Mouse (Mus musculus) MEL (cell line): ENCODE results near the gene Ston1. TPM values are rescaled to one million over a fixed set of nuclear protein-coding genes. Genes with fewer than 3 reads are reported as not detected.

Experiments used
- DNase-seq: peaks from one replicate; pipeline ENCODE4 v3.0.0; 2011; ENCODE audit warnings: low read depth, low spot score
- H3K27ac ChIP-seq: 2 replicates; pipeline ENCODE4 v1.5.1; 2012; ENCODE audit warnings: low read depth, mild to moderate bottlenecking, control low read depth, low read length, moderate library complexity; ENCODE audit not compliant: control insufficient read depth
- H3K27me3 ChIP-seq, 2 experiments: fragments of 150-350 bp in 1 of 2; sonication (generic) in 1 of 2; 2 replicates each; pipeline ENCODE4 v1.6.1; 2012; ENCODE audit warnings: low read length in 2 of 2, mild to moderate bottlenecking in 2 of 2, improper control_type of control experiment in 1 of 2, moderate library complexity in 1 of 2; ENCODE audit not compliant: insufficient read depth in 2 of 2, control insufficient read depth in 1 of 2
- H3K36me3 ChIP-seq, 2 experiments: 2 replicates each; pipeline ENCODE4 v1.6.1; 2012 to 2014; ENCODE audit warnings: low read length in 2 of 2, improper control_type of control experiment in 1 of 2, inconsistent platforms in 1 of 2, mild to moderate bottlenecking in 1 of 2; ENCODE audit not compliant: insufficient read depth in 2 of 2, control insufficient read depth in 1 of 2
- H3K4me1 ChIP-seq, 2 experiments: fragments of 150-350 bp in 1 of 2; sonication (generic) in 1 of 2; 2 replicates each; pipeline ENCODE4 v1.6.1; 2012; ENCODE audit warnings: low read length in 2 of 2, improper control_type of control experiment in 1 of 2, mild to moderate bottlenecking in 1 of 2; ENCODE audit not compliant: insufficient read depth in 2 of 2, control insufficient read depth in 1 of 2
- H3K4me3 ChIP-seq, 2 experiments: fragments of 150-350 bp in 1 of 2; sonication (generic) in 1 of 2; 2 replicates each; pipeline ENCODE4 v1.5.1; 2012; ENCODE audit warnings: low read depth in 2 of 2, low read length in 2 of 2, mild to moderate bottlenecking in 2 of 2, moderate library complexity in 2 of 2, control low read depth in 1 of 2, improper control_type of control experiment in 1 of 2; ENCODE audit not compliant: control insufficient read depth in 1 of 2, insufficient read depth in 1 of 2
- H3K79me2 ChIP-seq: 2 replicates; pipeline ENCODE4 v1.6.1; 2012; ENCODE audit warnings: mild to moderate bottlenecking, low read length, moderate library complexity; ENCODE audit not compliant: control insufficient read depth, poor library complexity, insufficient read depth
- H3K9ac ChIP-seq: 2 replicates; pipeline ENCODE4 v1.6.1; 2012; ENCODE audit warnings: low read depth, mild to moderate bottlenecking, control low read depth, low read length, moderate library complexity; ENCODE audit not compliant: control insufficient read depth, poor library complexity, severe bottlenecking
- H3K9me3 ChIP-seq: fragments of 150-350 bp; sonication (generic); replicated peaks from 2 replicates; pipeline ENCODE4 v1.6.1; 2012; ENCODE audit warnings: mild to moderate bottlenecking, low read length, improper control_type of control experiment, moderate library complexity; ENCODE audit not compliant: insufficient read depth
- BHLHE40 ChIP-seq: IDR thresholded peaks from 2 replicates; pipeline ENCODE4 v1.6.1; 2012; ENCODE audit warnings: low read depth, mild to moderate bottlenecking, inconsistent platforms, low read length, improper control_type of control experiment, borderline replicate concordance
- CHD1 ChIP-seq: IDR thresholded peaks from 2 replicates; pipeline ENCODE4 v1.6.1; 2012; ENCODE audit warnings: low read depth, mild to moderate bottlenecking, inconsistent platforms, low read length, improper control_type of control experiment
- E2F4 ChIP-seq: IDR thresholded peaks from 2 replicates; pipeline ENCODE4 v1.6.1; 2011; ENCODE audit warnings: low read depth, low read length, improper control_type of control experiment, borderline replicate concordance
- ELF1 ChIP-seq: IDR thresholded peaks from 2 replicates; pipeline ENCODE4 v1.6.1; 2014; ENCODE audit warnings: low read depth, mild to moderate bottlenecking, inconsistent platforms, low read length, improper control_type of control experiment, moderate library complexity
- GABPA ChIP-seq: IDR thresholded peaks from 2 replicates; pipeline ENCODE4 v1.6.1; 2012; ENCODE audit warnings: low read depth, mild to moderate bottlenecking, inconsistent platforms, low read length, improper control_type of control experiment, moderate library complexity
- HCFC1 ChIP-seq: IDR thresholded peaks from 2 replicates; pipeline ENCODE4 v1.6.1; 2012; ENCODE audit warnings: low read depth, mild to moderate bottlenecking, inconsistent platforms, low read length, improper control_type of control experiment, moderate library complexity
- KAT2A ChIP-seq: conservative IDR thresholded peaks from 2 replicates; pipeline ENCODE4 v1.6.1; 2012; ENCODE audit warnings: low read depth, low read length, improper control_type of control experiment, inconsistent platforms
- MAZ ChIP-seq: IDR thresholded peaks from 2 replicates; pipeline ENCODE4 v1.6.1; 2012; ENCODE audit warnings: low read depth, mild to moderate bottlenecking, inconsistent platforms, low read length, improper control_type of control experiment
- MYB ChIP-seq: IDR thresholded peaks from 2 replicates; pipeline ENCODE4 v1.6.1; 2011; ENCODE audit warnings: mild to moderate bottlenecking, low read depth, low read length, improper control_type of control experiment
- POLR2A ChIP-seq, 2 experiments: IDR thresholded peaks; 2 replicates each; pipeline ENCODE4 v1.6.1; 2011 to 2012; ENCODE audit warnings: low read length in 2 of 2, mild to moderate bottlenecking in 2 of 2, control low read depth in 1 of 2, improper control_type of control experiment in 1 of 2, low read depth in 1 of 2, moderate library complexity in 1 of 2; ENCODE audit not compliant: control insufficient read depth in 1 of 2, insufficient read depth in 1 of 2, poor library complexity in 1 of 2
- POLR2AphosphoS5 ChIP-seq: IDR thresholded peaks from 2 replicates; pipeline ENCODE4 v1.6.1; 2012; ENCODE audit warnings: low read depth, borderline replicate concordance, mild to moderate bottlenecking, inconsistent platforms, low read length, moderate library complexity, mixed read lengths
- RAD21 ChIP-seq: IDR thresholded peaks from 2 replicates; pipeline ENCODE4 v1.6.1; 2011; ENCODE audit warnings: mild to moderate bottlenecking, low read depth, low read length, improper control_type of control experiment
- RCOR1 ChIP-seq: IDR thresholded peaks from 2 replicates; pipeline ENCODE4 v1.6.1; 2012; ENCODE audit warnings: low read depth, mild to moderate bottlenecking, inconsistent platforms, low read length, improper control_type of control experiment
- TCF12 ChIP-seq: IDR thresholded peaks from 2 replicates; pipeline ENCODE4 v1.6.1; 2014; ENCODE audit warnings: low read depth, mild to moderate bottlenecking, inconsistent platforms, low read length, improper control_type of control experiment, moderate library complexity
- UBTF ChIP-seq: IDR thresholded peaks from 2 replicates; pipeline ENCODE4 v1.6.1; 2012; ENCODE audit warnings: low read depth, mild to moderate bottlenecking, inconsistent platforms, low read length, improper control_type of control experiment, moderate library complexity, borderline replicate concordance; ENCODE audit not compliant: insufficient read depth
- ZMIZ1 ChIP-seq: IDR thresholded peaks from 2 replicates; pipeline ENCODE4 v1.6.1; 2012; ENCODE audit warnings: low read depth, mild to moderate bottlenecking, inconsistent platforms, low read length, improper control_type of control experiment, moderate library complexity
- ZNF384 ChIP-seq: IDR thresholded peaks from 2 replicates; pipeline ENCODE4 v1.6.1; 2012; ENCODE audit warnings: low read depth, mild to moderate bottlenecking, inconsistent platforms, low read length, improper control_type of control experiment
- polyA plus RNA-seq, 2 experiments: library from polyadenylated mRNA; stranded (reverse) in 1 of 2; unstranded in 1 of 2; fragments of >175 nt in 1 of 2; fragments of >200 nt in 1 of 2; gene quantifications; 2 replicates each; pipeline versions ENCODE4 v1.2.1 to v1.2.4; 2012; ENCODE audit warnings: low replicate concordance in 2 of 2, low read depth in 1 of 2; ENCODE audit not compliant: insufficient read length in 2 of 2, insufficient read depth in 1 of 2, missing spikeins in 1 of 2
- total RNA-seq: library from RNA; depleted of rRNA; stranded (reverse); fragments of 300-350 nt; gene quantifications from 2 replicates; pipeline ENCODE4 v1.2.3, GENCODE M21; 2012

Gene Ston1
- total and polyA plus RNA-seq, 3 experiments: 0.39 to 4.9 TPM; not detected in 1

GRCm38 (mm10) chr17:88628676-88629380 lies 31.3 kb downstream of the Ston1 start:
- no peak for TF ChIP-seq TCF12
- TF ChIP-seq E2F4: no peak
- no peak for TF ChIP-seq MYB
- no peak for TF ChIP-seq UBTF
- no peak for TF ChIP-seq RAD21
- TF ChIP-seq ZMIZ1: no peak
- no peak for TF ChIP-seq HCFC1
- no peak for TF ChIP-seq POLR2A (IDR thresholded peaks at IDR 0.05; ENCODE audit: control insufficient read depth in 1 of 2, insufficient read depth in 1 of 2, low read depth in 1 of 2, low read length in 2 of 2, poor library complexity in 1 of 2)
- TF ChIP-seq KAT2A: no peak
- H3K9ac ChIP-seq: no peak overlapping the region
- DNase-seq: no peak
- H3K36me3 ChIP-seq: no peaks in the 10 kb centered on the region
- H3K4me3 ChIP-seq: no peak overlapping the region
- H3K4me1 ChIP-seq: no peaks in the 10 kb centered on the region
- H3K79me2 ChIP-seq: no peaks in the 10 kb centered on the region
- no peaks in the 10 kb centered on the region for H3K27me3 ChIP-seq
- no peak overlapping the region for H3K27ac ChIP-seq
- no peaks in the 10 kb centered on the region for H3K9me3 ChIP-seq

- Histone ChIP-seq H3K27me3 (no peaks in the 10 kb centered on the region), H3K27ac (no peak overlapping the region), H3K9me3 (no peaks in the 10 kb centered on the region), H3K9ac (no peak overlapping the region), H3K4me1 (no peaks in the 10 kb centered on the region), H3K79me2 (no peaks in the 10 kb centered on the region), H3K36me3 (no peaks in the 10 kb centered on the region), H3K4me3 (no peak overlapping the region)
- DNase-seq: no peak
- TF ChIP-seq POLR2AphosphoS5 (no peak), BHLHE40 (no peak), RCOR1 (no peak)
These were observed 31.9 kb downstream of the Ston1 start for GRCm38 (mm10) chr17:88629381-88629759.

GRCm38 (mm10) chr17:88629931-88630553 lies 32.6 kb downstream of the Ston1 start:
- Histone ChIP-seq H3K4me3 (no peak overlapping the region), H3K9ac (no peak overlapping the region), H3K79me2 (no peaks in the 10 kb centered on the region), H3K36me3 (no peaks in the 10 kb centered on the region), H3K27me3 (no peaks in the 10 kb centered on the region), H3K27ac (no peak overlapping the region), H3K4me1 (no peaks in the 10 kb centered on the region), H3K9me3 (no peaks in the 10 kb centered on the region)
- no peak for DNase-seq
- no peak for TF ChIP-seq UBTF
- TF ChIP-seq POLR2A (IDR thresholded peaks at IDR 0.05; ENCODE audit: control insufficient read depth in 1 of 2, insufficient read depth in 1 of 2, low read depth in 1 of 2, low read length in 2 of 2, poor library complexity in 1 of 2): no peak
- no peak for TF ChIP-seq RCOR1
- TF ChIP-seq CHD1: no peak
- no peak for TF ChIP-seq GABPA
- no peak for TF ChIP-seq ELF1
- no peak for TF ChIP-seq MAZ
- TF ChIP-seq KAT2A: no peak
- TF ChIP-seq ZNF384: no peak
- TF ChIP-seq MYB: no peak
